Mouse (Mus musculus) intestine, embryonic 15.5 days (tissue): ENCODE results near the gene Itprip. TPM values are rescaled to one million over a fixed set of nuclear protein-coding genes. Genes with fewer than 3 reads are reported as not detected.
A peak's percentile ranks its signal among the peaks of the same experiment; 100 is the strongest.

Experiments
- ATAC-seq: fragments of 200-750 bp; cut with Nextera tagmentation; 2 replicates; pipeline ENCODE4 v1.8.0; 2017; ENCODE audit warnings: moderate TSS enrichment, moderate library complexity
- H3K27ac ChIP-seq: fragments of 300-500 bp; sonication (generic); 2 replicates; pipeline ENCODE4 v1.5.1; 2015; ENCODE audit warnings: mild to moderate bottlenecking, inconsistent platforms
- H3K27me3 ChIP-seq: fragments of 300-500 bp; sonication (generic); replicated peaks from 2 replicates; pipeline ENCODE4 v1.6.1; 2015; ENCODE audit warnings: inconsistent platforms
- H3K36me3 ChIP-seq: fragments of 300-500 bp; sonication (generic); 2 replicates; pipeline ENCODE4 v1.6.1; 2015; ENCODE audit warnings: inconsistent platforms
- H3K4me1 ChIP-seq: fragments of 300-500 bp; sonication (generic); replicated peaks from 2 replicates; pipeline ENCODE4 v1.6.1; 2015; ENCODE audit warnings: inconsistent platforms
- H3K4me2 ChIP-seq: fragments of 300-500 bp; sonication (generic); replicated peaks from 2 replicates; pipeline ENCODE4 v1.6.1; 2015; ENCODE audit warnings: mild to moderate bottlenecking, inconsistent platforms
- H3K4me3 ChIP-seq: fragments of 300-500 bp; sonication (generic); replicated peaks from 2 replicates; pipeline ENCODE4 v1.5.1; 2015; ENCODE audit warnings: inconsistent platforms
- H3K9ac ChIP-seq: fragments of 300-500 bp; sonication (generic); 2 replicates; pipeline ENCODE4 v1.6.1; 2015; ENCODE audit warnings: inconsistent platforms
- H3K9me3 ChIP-seq: fragments of 300-500 bp; sonication (generic); 2 replicates; pipeline ENCODE4 v1.6.1; 2016; ENCODE audit warnings: inconsistent platforms
- WGBS: fragments of 180-500 bp; shearing (Covaris S2); methylation state at CpG from one replicate; pipeline ENCODE4 v1.1.7; 2015; 5-methylcytosine and 5-hydroxymethylcytosine counted together
- polyA plus RNA-seq: library from polyadenylated mRNA; unstranded; fragments of >200 nt; fragmentation: Nextera tagmentation; extraction: Ambion mirVana; gene quantifications from 2 replicates; pipeline ENCODE4 v1.2.1, GENCODE M21; 2015

Gene Itprip
- polyA plus RNA-seq, 1 experiment from 2014 or later: 9.8 TPM

DNA sequence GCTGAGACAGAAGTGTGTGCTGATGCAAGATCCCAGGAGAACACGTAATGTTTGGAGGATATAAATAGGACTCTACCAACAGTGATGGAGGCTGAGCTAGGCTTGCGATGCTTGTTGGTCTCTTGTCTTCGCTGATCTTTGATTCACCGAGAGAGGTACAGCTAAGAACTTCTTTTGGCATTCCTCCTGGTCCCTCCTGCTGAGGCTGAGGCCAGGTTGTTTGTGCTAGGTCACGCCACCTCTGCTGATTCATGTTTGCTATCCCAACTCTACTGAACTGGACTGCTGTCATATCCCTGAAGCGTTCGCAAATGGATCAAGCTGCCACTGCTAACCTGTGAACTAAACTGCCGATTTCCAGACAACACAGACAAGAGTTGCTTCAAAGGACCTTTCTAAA is 15.0 kb upstream of the Itprip start:
- no peak overlapping the region for H3K4me2 ChIP-seq
- H3K9me3 ChIP-seq: no peaks in the 10 kb centered on the region
- H3K36me3 ChIP-seq: no peaks in the 10 kb centered on the region
- H3K27ac ChIP-seq: no peak overlapping the region
- ATAC-seq: no peak
- H3K4me1 ChIP-seq: peaks cover 12% of the 10 kb centered on the region; the same call in 1 of the 2 replicates
- H3K27me3 ChIP-seq: 0 out of 2 replicates have a peak, but pooled peaks cover 3% of the 10 kb centered on the region
- no peak overlapping the region for H3K4me3 ChIP-seq
- H3K9ac ChIP-seq: no peak overlapping the region
- 91% methylated on average over 8 of the region's 8 CpGs for WGBS

DNA sequence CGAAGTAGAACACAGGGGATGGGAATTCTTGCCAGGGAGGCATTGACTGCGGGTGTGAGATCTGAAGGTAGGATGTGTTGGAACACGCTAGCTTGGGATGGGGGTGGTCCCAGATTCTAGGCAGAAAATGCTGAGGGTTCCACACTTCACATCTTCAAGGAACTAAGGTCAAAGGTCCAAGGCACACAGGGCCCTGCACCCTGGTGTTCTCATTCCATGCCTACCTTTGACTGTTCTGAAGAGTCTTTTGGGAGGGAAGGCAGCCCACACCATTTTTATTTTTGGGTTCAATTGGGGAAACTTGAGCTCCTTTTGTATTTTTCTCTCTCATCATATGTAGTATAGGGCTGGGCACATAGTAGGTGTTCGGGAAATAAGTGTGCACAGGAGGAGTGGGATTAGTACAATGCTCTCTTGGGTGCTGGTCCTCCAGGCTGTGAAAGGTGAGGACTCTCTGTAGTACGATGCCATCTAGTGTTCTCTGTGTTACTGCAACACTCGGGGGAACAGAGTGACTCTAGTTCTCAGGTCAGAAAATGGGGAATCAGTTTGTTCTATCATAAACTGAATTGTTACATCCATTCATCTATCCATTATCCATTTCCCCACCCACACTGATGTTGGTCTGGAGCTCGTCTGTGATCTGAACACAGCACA is 13.0 kb upstream of the Itprip start:
- Histone ChIP-seq H3K4me1 (peaks cover 6% of the 10 kb centered on the region; the same call in 1 of the 2 replicates), H3K4me3 (no peak overlapping the region), H3K27me3 (no peaks in the 10 kb centered on the region), H3K4me2 (no peak overlapping the region), H3K9ac (no peak overlapping the region), H3K27ac (no peak overlapping the region), H3K9me3 (no peaks in the 10 kb centered on the region), H3K36me3 (no peaks in the 10 kb centered on the region)
- WGBS: 40% methylated on average over 7 of the region's 7 CpGs
- peak; percentile 67 for ATAC-seq

DNA sequence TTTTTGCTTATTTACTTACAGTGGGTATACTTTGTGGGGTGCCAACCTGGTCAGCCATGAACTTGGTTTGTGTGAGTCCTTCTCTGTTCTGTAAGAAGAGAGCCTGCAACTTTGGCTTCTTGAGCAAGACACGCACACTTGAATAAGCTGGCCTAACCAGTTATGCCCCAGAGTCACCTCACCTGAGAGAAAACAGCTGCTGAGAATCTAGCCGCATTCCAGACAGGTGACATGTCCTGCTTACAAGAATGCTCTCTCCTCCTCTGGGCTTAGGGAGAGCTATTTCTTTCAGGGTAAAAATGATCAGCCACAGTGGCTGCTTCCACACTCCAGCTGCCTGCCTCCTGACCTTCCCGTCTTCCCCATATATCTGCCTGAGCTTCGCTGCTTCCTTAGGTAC is 9.9 kb upstream of the Itprip start:
- 63% methylated on average over 4 of the region's 4 CpGs for WGBS
- Histone ChIP-seq H3K9me3 (no peaks in the 10 kb centered on the region), H3K36me3 (no peaks in the 10 kb centered on the region), H3K27ac (no peak overlapping the region), H3K4me2 (no peak overlapping the region), H3K27me3 (no peaks in the 10 kb centered on the region), H3K4me3 (no peak overlapping the region), H3K9ac (no peak overlapping the region), H3K4me1 (peaks cover 6% of the 10 kb centered on the region; the same call in 1 of the 2 replicates)
- ATAC-seq: no peak

- Histone ChIP-seq H3K27me3 (no peaks in the 10 kb centered on the region), H3K4me3 (no peak overlapping the region), H3K4me1 (peaks cover 6% of the 10 kb centered on the region; the same call in 1 of the 2 replicates), H3K36me3 (no peaks in the 10 kb centered on the region), H3K4me2 (no peak overlapping the region), H3K9ac (no peak overlapping the region), H3K9me3 (no peaks in the 10 kb centered on the region), H3K27ac (no peak overlapping the region)
- WGBS: 77% methylated on average over 2 of the region's 2 CpGs
- ATAC-seq: no peak
Measured at GRCm38 (mm10) chr19:47927032-47927431, 7.9 kb upstream of the Itprip start.

DNA sequence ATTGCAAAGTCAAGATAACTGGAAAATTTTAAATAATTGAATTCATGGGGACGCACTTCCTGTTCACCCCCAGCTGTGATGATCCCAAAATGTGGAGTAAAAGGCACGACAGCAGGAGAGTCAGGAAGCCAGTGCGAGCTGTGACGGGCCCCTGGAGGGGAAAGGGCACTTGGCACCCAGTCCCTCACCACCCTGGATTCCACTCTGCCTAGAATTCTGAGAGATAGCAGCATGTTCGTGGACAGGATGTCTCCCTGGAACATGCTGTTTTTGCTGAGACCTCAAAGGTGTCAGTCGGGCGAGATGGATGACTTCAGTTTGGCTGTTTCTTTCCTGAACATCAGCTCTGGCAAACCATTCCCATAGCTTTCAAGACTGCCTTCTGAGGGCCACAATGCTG is 6.7 kb upstream of the Itprip start:
- H3K27me3 ChIP-seq: no peaks in the 10 kb centered on the region
- no peaks in the 10 kb centered on the region for H3K36me3 ChIP-seq
- H3K4me1 ChIP-seq: no peaks in the 10 kb centered on the region
- H3K9ac ChIP-seq: no peak overlapping the region
- WGBS: 67% methylated on average over 7 of the region's 7 CpGs
- H3K27ac ChIP-seq: no peak overlapping the region
- no peak for ATAC-seq
- H3K4me3 ChIP-seq: no peak overlapping the region
- H3K9me3 ChIP-seq: no peaks in the 10 kb centered on the region
- H3K4me2 ChIP-seq: no peak overlapping the region

DNA sequence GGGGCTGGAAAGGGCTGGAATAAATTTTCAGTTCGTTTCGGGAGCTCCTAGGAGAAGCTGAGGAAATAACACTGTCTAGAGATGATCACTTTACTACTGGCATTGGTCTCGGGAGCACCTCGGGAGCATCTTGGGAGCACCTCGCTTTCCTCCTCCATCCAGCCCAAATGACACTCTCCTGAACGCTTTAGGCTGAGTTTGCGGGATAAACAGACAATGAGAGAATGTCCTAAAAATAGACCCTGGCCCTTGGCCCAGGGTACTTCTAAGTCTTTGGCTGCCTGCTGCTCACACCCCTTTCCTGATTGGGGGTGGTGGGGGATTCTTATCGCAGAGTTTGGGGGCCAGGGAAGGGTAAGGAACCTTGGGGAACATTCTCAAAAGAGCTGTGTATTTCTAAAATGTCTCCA is 872 bp upstream of the Itprip start:
- H3K27me3 ChIP-seq: no peaks in the 10 kb centered on the region
- peak overlapping the region; percentile 81; the same call in 1 of the 2 replicates for H3K9ac ChIP-seq
- peak; percentile 45 for ATAC-seq
- H3K4me3 ChIP-seq: peak overlapping the region; percentile 83
- H3K4me2 ChIP-seq: peak overlapping the region; percentile 76
- H3K27ac ChIP-seq: peak overlapping the region; percentile 96
- H3K9me3 ChIP-seq: no peaks in the 10 kb centered on the region
- under 1% methylated on average over 8 of the region's 8 CpGs for WGBS
- peaks cover 19% of the 10 kb centered on the region for H3K4me1 ChIP-seq
- H3K36me3 ChIP-seq: no peaks in the 10 kb centered on the region

DNA sequence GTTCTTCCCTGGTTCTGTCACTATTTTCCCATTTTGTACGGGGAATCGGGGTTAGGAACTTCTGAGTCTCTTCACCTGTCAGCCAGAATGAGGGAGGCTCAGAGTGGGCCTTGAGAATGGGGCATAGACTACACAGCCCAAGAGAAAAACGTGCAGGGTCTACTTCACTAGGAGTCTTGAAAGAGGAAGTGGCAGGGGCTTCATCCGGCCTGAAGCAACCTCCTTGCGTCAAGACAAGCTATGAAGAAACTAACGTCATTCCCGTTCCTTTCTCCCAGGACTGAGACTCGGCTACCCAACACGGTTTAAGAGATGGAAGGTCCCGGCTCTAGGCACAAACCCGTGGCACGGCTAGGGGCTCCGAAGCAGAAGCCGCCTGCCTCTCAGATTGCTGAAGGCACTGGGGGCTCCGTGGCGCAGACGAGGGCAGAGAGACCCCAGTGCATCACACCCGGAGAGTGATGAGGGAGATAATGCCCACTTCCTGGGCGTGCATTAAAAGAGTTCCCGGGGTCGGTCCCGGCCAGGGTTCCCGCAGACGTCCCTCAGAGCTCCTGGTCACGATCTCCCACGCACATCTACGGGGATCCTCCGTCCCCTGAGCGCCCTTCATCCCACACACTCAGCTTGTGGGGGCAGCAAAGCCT is 521 bp downstream of the Itprip start:
- Histone ChIP-seq H3K4me3 (peak overlapping the region; percentile 83), H3K9ac (peak overlapping the region; percentile 81), H3K27me3 (no peaks in the 10 kb centered on the region), H3K9me3 (no peaks in the 10 kb centered on the region), H3K4me1 (peaks cover 19% of the 10 kb centered on the region), H3K36me3 (no peaks in the 10 kb centered on the region), H3K4me2 (peak overlapping the region; percentile 76), H3K27ac (peak overlapping the region; percentile 96)
- under 1% methylated on average over 29 of the region's 29 CpGs for WGBS
- ATAC-seq: peak; percentile 63

GRCm38 (mm10) chr19:47918016-47918415 is 1.1 kb downstream of the Itprip start:
- ATAC-seq: no peak
- no peaks in the 10 kb centered on the region for H3K36me3 ChIP-seq
- peak overlapping the region; percentile 76 for H3K4me2 ChIP-seq
- peak overlapping the region; percentile 81 for H3K9ac ChIP-seq
- H3K27ac ChIP-seq: no peak overlapping the region
- H3K9me3 ChIP-seq: no peaks in the 10 kb centered on the region
- peak overlapping the region; percentile 83 for H3K4me3 ChIP-seq
- WGBS: 16% methylated on average over 9 of the region's 9 CpGs
- no peaks in the 10 kb centered on the region for H3K27me3 ChIP-seq
- H3K4me1 ChIP-seq: peaks cover 19% of the 10 kb centered on the region

- 20% methylated on average over 4 of the region's 4 CpGs for WGBS
- Histone ChIP-seq H3K9me3 (no peaks in the 10 kb centered on the region), H3K4me3 (peak overlapping the region; percentile 83), H3K4me2 (peak overlapping the region; percentile 76), H3K27me3 (no peaks in the 10 kb centered on the region), H3K27ac (no peak overlapping the region), H3K9ac (0 out of 2 replicates have a peak overlapping the region, but pooled peaks have one; percentile 81), H3K36me3 (no peaks in the 10 kb centered on the region), H3K4me1 (peaks cover 19% of the 10 kb centered on the region)
- no peak for ATAC-seq
Measured at GRCm38 (mm10) chr19:47917396-47917795, 1.7 kb downstream of the Itprip start.

DNA sequence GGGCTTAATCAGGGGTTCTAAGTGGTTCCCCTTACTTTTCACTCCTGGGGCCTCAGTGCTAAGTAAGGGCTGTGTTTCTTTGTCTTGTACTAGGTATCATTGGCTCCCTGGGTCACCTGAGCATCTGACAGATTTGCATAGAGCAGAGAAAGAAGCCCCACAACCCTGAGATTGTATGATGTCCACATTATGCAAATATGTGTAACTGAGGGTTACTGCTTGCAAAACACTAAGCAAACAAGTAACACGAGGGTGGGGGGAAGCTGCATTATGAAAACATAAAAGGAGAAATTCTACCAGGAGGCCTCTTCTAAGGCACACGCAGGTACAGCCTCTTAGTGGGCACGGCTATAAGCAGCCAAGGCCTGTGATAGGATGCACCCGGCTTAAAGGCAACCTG is 3.8 kb downstream of the Itprip start:
- Histone ChIP-seq H3K27ac (no peak overlapping the region), H3K27me3 (no peaks in the 10 kb centered on the region), H3K9ac (no peak overlapping the region), H3K4me1 (peaks cover 26% of the 10 kb centered on the region), H3K4me3 (no peak overlapping the region), H3K4me2 (no peak overlapping the region), H3K9me3 (no peaks in the 10 kb centered on the region), H3K36me3 (no peaks in the 10 kb centered on the region)
- no peak for ATAC-seq
- 82% methylated on average over 4 of the region's 4 CpGs for WGBS

DNA sequence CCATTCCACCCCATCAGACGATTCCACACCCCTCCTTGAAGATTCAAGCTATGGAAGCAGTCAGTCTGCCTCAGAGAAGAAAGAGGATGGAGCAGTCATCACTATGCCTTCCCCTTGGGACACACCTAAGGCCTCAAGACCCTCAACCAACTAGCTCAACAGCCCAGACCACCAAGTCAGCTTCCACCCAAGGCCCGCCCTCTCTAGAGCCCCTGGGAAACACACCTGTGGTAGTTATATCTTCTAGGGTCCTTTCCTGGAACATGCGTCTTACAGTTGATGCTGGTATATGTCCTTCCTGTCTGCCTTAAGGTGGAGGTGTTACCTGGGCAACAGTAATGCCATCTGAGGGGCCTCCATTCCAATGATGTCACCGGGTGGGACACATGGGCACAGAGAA is 4.9 kb downstream of the Itprip start:
- H3K4me3 ChIP-seq: no peak overlapping the region
- no peak for ATAC-seq
- H3K9ac ChIP-seq: no peak overlapping the region
- H3K9me3 ChIP-seq: no peaks in the 10 kb centered on the region
- no peaks in the 10 kb centered on the region for H3K36me3 ChIP-seq
- peaks cover 26% of the 10 kb centered on the region for H3K4me1 ChIP-seq
- no peak overlapping the region for H3K4me2 ChIP-seq
- no peak overlapping the region for H3K27ac ChIP-seq
- no peaks in the 10 kb centered on the region for H3K27me3 ChIP-seq
- WGBS: 95% methylated on average over 4 of the region's 4 CpGs

DNA sequence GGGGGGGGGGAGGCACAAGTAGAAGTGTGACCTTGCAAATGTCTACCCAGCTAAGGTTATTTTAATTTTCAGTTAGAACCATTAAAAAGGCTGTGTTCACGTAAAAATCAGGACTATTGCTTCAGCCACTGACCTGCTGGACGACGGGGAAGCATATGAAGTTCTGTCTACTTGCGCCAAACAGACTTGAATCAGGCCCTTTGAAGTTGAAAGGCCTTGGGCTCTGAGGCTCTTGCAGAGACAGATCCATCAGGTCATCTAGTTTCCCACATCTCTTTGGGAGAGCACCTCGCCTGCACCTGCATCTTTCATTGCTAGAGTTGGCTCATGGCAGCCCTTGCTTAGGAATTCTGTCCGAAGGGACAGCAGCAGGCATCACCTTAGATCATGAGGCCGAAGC is 5.8 kb downstream of the Itprip start:
- no peak overlapping the region for H3K27ac ChIP-seq
- no peak overlapping the region for H3K4me2 ChIP-seq
- H3K9me3 ChIP-seq: no peaks in the 10 kb centered on the region
- no peaks in the 10 kb centered on the region for H3K36me3 ChIP-seq
- H3K4me1 ChIP-seq: peaks cover 34% of the 10 kb centered on the region
- ATAC-seq: no peak
- H3K9ac ChIP-seq: no peak overlapping the region
- 90% methylated on average over 7 of the region's 7 CpGs for WGBS
- no peaks in the 10 kb centered on the region for H3K27me3 ChIP-seq
- H3K4me3 ChIP-seq: no peak overlapping the region

GRCm38 (mm10) chr19:47910751-47911150 is 8.3 kb downstream of the Itprip start:
- ATAC-seq: no peak
- Histone ChIP-seq H3K4me1 (peaks cover 23% of the 10 kb centered on the region), H3K4me3 (no peak overlapping the region), H3K27me3 (no peaks in the 10 kb centered on the region), H3K4me2 (no peak overlapping the region), H3K9me3 (no peaks in the 10 kb centered on the region), H3K27ac (no peak overlapping the region), H3K36me3 (no peaks in the 10 kb centered on the region), H3K9ac (no peak overlapping the region)
- WGBS: 87% methylated on average over 4 of the region's 4 CpGs
